Mouse (Mus musculus) heart, adult 2 months (tissue): ENCODE data around the gene Gabrb3. TPM values are rescaled to one million over a fixed set of nuclear protein-coding genes. Genes with fewer than 3 reads are reported as not detected.

Experiments
- DNase-seq, 2 experiments: peaks; one replicate each; pipeline ENCODE4 v3.0.0; 2021
- H3K27ac ChIP-seq: fragments of 200-600 bp; 2 replicates; pipeline ENCODE4 v1.8.1; 2022
- H3K27me3 ChIP-seq: fragments of 200-500 bp; 2 replicates; pipeline ENCODE4 v1.6.1; 2012; ENCODE audit warnings: mild to moderate bottlenecking, low read length, inconsistent platforms, mixed read lengths; ENCODE audit not compliant: control insufficient read depth, insufficient read depth
- H3K36me3 ChIP-seq: fragments of 200-500 bp; 2 replicates; pipeline ENCODE4 v1.6.1; 2012; ENCODE audit warnings: low read length, inconsistent platforms; ENCODE audit not compliant: control insufficient read depth, insufficient read depth
- H3K4me1 ChIP-seq: fragments of 200-500 bp; 2 replicates; pipeline ENCODE4 v1.6.1; 2011; ENCODE audit warnings: low read length; ENCODE audit not compliant: control insufficient read depth, insufficient read depth
- H3K4me3 ChIP-seq: fragments of 200-600 bp; 2 replicates; pipeline ENCODE4 v1.8.1; 2022
- H3K79me2 ChIP-seq: fragments of 200-500 bp; replicated peaks from 2 replicates; pipeline ENCODE4 v1.6.1; 2012; ENCODE audit warnings: mild to moderate bottlenecking, inconsistent platforms, low read length, moderate library complexity, mixed read lengths; ENCODE audit not compliant: control insufficient read depth, insufficient read depth
- H3K9ac ChIP-seq: fragments of 200-500 bp; 2 replicates; pipeline ENCODE4 v1.6.1; 2012; ENCODE audit warnings: low read depth, mild to moderate bottlenecking, control low read depth, inconsistent platforms, low read length, mixed read lengths
- CTCF ChIP-seq: fragments of 200-600 bp; IDR thresholded peaks from 2 replicates; pipeline ENCODE4 v1.8.1; 2022; ENCODE audit warnings: antibody characterized with exemption, mild to moderate bottlenecking, moderate library complexity
- EP300 ChIP-seq: fragments of 200-500 bp; IDR thresholded peaks from 2 replicates; pipeline ENCODE4 v1.6.1; 2011; ENCODE audit warnings: low read depth, low read length, control low read depth; ENCODE audit not compliant: insufficient read depth
- POLR2A ChIP-seq: fragments of 200-500 bp; IDR thresholded peaks from 2 replicates; pipeline ENCODE4 v1.6.1; 2011; ENCODE audit warnings: mild to moderate bottlenecking, low read depth, low read length, control low read depth; ENCODE audit not compliant: insufficient read depth
- WGBS: fragments of 180-500 bp; shearing (Covaris S2); methylation state at CpG from one replicate; pipeline ENCODE4 v1.1.7; 2018; 5-methylcytosine and 5-hydroxymethylcytosine counted together
- intact Hi-C: fragments of 180-260 bp; cut with DNase I; formaldehyde crosslinking; loops from one replicate; pipeline ENCODE4 v1.15.1; 2025
- microRNA-seq, 2 experiments: library from miRNA; unstranded; fragments of <30 nt; microRNA quantifications; one replicate each; pipeline ENCODE4 v1.2.0; 2021
- polyA plus RNA-seq: library from polyadenylated mRNA; depleted of rRNA; stranded (reverse); fragments of >200 nt; gene quantifications from 2 replicates; pipeline ENCODE4 v1.2.3, GENCODE M21; 2012; rRNA removed
- total RNA-seq, 2 experiments: library from RNA; stranded (reverse); gene quantifications; 2 replicates each; pipeline ENCODE4 v1.2.3; 2021

The Gabrb3 gene
- total and polyA plus RNA-seq, 3 experiments: 0.04 to 0.50 (median 0.37) TPM

DNA sequence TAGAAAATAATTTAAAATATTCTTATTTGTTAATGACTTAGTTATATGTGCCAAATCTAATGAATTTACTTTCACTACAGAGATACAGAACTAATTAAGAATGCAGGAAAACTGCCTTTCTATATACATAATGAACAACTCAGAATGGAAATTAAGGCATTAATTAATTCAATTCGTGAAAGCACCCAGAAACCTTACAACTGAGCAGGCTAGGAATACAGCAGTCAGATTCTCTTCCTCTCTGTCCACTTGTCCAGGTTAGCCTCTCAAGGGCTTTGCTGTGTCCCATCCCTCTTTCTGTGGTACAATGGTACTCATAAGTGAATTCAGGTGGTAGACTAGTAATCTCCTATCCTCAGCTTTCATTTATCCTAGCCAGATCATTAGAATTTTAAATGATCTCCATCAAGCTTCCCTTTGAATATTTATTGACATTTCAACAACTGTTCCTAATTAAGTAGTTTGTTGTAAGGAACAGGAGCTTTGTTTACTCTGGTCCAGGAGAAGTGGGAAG lies 422.9 kb downstream of the Gabrb3 start:
- Histone ChIP-seq H3K9ac (no peak overlapping the region), H3K36me3 (no peaks in the 10 kb centered on the region), H3K4me3 (no peak overlapping the region), H3K27ac (no peak overlapping the region), H3K4me1 (no peaks in the 10 kb centered on the region), H3K79me2 (no peaks in the 10 kb centered on the region), H3K27me3 (no peaks in the 10 kb centered on the region)
- 48% methylated on average over 1 of the region's 1 CpGs for WGBS
- no peak for DNase-seq
- no peak for TF ChIP-seq CTCF
- no peak for TF ChIP-seq POLR2A
- no peak for TF ChIP-seq EP300
- intact Hi-C loops: no loop called here

DNA sequence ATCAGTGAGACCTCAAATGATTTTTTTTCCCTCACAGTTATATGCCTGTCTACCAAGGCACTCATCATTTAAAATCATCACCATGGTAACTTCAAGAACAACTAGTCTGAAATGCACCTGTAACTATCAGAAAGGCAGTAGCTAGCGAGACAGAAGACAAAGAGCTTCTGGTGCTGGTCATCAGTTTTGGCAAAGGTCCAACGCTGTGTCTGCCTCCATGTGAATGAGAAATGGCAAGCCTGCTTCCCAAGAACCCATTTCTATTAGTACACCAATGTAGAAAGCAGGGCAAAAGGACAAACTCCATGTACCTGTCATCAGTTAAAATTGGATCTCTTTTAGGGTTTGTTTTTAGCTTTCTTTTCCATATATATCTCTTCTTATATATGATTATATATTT lies 448.5 kb downstream of the Gabrb3 start:
- 31% methylated on average over 2 of the region's 2 CpGs for WGBS

More for the DNA sequence above, 448.5 kb downstream of the Gabrb3 start:
- Histone ChIP-seq H3K36me3 (no peaks in the 10 kb centered on the region), H3K4me1 (no peaks in the 10 kb centered on the region), H3K4me3 (no peak overlapping the region), H3K9ac (no peak overlapping the region), H3K27me3 (no peaks in the 10 kb centered on the region), H3K79me2 (no peaks in the 10 kb centered on the region), H3K27ac (no peak overlapping the region)
- no peak for DNase-seq
- intact Hi-C loops: no loop called here
- no peak for TF ChIP-seq EP300
- no peak for TF ChIP-seq CTCF
- no peak for TF ChIP-seq POLR2A

Small RNA genes lying within 50 kb of the gene (microRNA-seq; reads per million reads assigned to microRNA genes)
- 0 reads per million in 2 experiments for gene Mir6389

Other genes with a start within 250 kb of the Gabrb3 start
- gene Gabrg3, start 32.5 kb upstream of the Gabrb3 start, total RNA-seq: not detected
- gene Gabrg3, start 32.5 kb upstream of the Gabrb3 start, polyA plus RNA-seq: under 0.01 and 0.41 TPM in 2 replicates
- not detected for gene Gabra5, start 90.4 kb downstream of the Gabrb3 start, total RNA-seq
- not detected in 2 replicates for gene Gabra5, start 90.4 kb downstream of the Gabrb3 start, polyA plus RNA-seq